Mouse (Mus musculus) spleen, adult 2 months (tissue): Measurements from ENCODE around the gene Hhatl.

Source experiments
- CTCF ChIP-seq: fragments of 200-500 bp; IDR thresholded peaks from 2 replicates; pipeline ENCODE4 v1.5.1; 2011; ENCODE audit warnings: mild to moderate bottlenecking, inconsistent platforms; ENCODE audit not compliant: insufficient read depth, insufficient read length, insufficient replicate concordance; ENCODE audit errors: extremely low read depth
- POLR2A ChIP-seq: fragments of 200-500 bp; IDR thresholded peaks from 2 replicates; pipeline ENCODE4 v1.6.1; 2011; ENCODE audit warnings: low read depth, low read length, inconsistent platforms

DNA sequence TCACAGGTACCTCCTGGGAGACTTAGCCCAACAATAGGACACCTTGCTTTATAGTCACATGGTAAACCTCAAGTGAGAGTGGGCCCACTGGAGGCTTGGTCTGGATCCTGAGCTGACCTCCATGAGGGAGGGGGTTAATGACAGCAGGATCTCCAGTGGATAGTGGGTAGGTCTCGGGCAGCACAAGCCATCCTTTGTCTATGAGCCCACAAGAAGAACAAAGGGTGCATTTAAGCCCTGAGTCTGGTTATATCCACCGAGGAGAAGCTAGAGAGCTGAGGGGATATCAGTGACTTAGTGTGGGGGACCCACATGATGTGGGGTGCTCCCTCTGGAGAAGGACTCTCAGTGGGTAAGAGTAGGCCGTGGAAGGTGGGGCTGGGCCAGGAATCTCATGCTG is 16.2 kb upstream of the Hhatl start:
- TF ChIP-seq CTCF (no peak), POLR2A (no peak)
